Mouse (Mus musculus): ENCODE results near the gene Prpf31. TPM values are rescaled to one million over a fixed set of nuclear protein-coding genes. Genes with fewer than 3 reads are reported as not detected.

Prpf31 gene
- polyA plus RNA-seq, 1 experiment from 2014 or later: 54.8 TPM

DNA sequence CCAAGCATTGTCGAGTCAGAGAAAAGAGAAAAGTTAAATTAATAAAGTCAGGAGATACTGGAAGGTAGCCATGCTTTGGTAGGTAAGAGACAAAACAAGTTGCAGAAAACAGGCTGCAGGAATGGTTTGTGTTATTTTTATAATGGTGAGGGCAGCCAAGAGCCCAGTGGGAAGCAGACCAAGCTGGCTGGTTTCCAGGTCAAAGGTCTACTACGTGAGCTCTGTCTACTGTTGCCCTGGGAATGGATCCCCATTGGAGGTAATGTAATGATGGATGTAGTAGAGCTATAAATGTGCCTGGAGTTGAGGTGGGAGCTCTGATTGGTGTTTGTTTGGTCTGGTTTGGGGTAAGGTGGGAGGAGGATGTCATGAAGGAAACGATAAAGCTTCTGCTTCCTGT, 20.7 kb upstream of the Prpf31 start:
- Histone ChIP-seq H3K27ac (replicated peaks in 1 of 2; ENCODE audit: control insufficient read depth in 1 of 2, insufficient read depth in 1 of 2, low read depth in 2 of 2, low read length in 2 of 2) (no peak overlapping the region), H3K9ac (ENCODE audit: low read length) (no peak overlapping the region), H3K4me3 (ENCODE audit: control insufficient read depth in 1 of 2, insufficient read depth in 1 of 2, low read depth in 1 of 2, low read length in 2 of 2) (no peak overlapping the region), H3K4me1 (ENCODE audit: control insufficient read depth in 2 of 2, insufficient read depth in 2 of 2, low read length in 2 of 2) (peaks cover 0 to 4% of the 10 kb centered on the region in 2 experiments; a peak in 1 of 4 replicates), H3K36me3 (ENCODE audit: control insufficient read depth, insufficient read depth, low read length) (no peaks in the 10 kb centered on the region), H3K9me3 (ENCODE audit: control insufficient read depth, low read length) (no peaks in the 10 kb centered on the region), H3K4me2 (ENCODE audit: low read length) (no peak overlapping the region), H3K27me3 (ENCODE audit: control insufficient read depth, insufficient read depth, low read length) (no peaks in the 10 kb centered on the region)
- 41% methylated on average over 3 of the region's 3 CpGs for WGBS
- ATAC-seq (ENCODE audit: insufficient number of reproducible peaks, insufficient read depth, low FRiP score, low read depth): no peak

DNA sequence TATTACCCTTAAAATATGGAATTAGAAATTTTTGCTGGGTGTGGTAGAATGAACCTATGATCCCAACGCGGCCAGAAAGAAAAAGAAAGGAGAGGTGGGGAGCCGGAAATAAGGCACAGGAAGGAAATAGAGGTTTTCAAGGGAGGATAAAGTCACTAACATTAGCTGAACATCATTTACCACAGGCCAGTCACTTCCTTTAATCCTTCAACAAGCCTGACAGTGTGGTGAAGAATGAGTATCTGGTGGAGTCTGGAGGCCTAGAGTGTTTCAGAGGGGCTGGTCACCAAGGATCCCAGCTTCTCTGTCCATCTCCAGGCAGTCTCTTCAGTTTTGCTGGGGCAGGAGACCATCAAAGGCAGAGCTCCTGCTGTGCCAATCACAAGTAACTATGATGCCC, 19.3 kb upstream of the Prpf31 start:
- H3K4me3 ChIP-seq (ENCODE audit: control insufficient read depth in 1 of 2, insufficient read depth in 1 of 2, low read depth in 1 of 2, low read length in 2 of 2): no peak overlapping the region
- no peak overlapping the region for H3K27ac ChIP-seq (replicated peaks in 1 of 2; ENCODE audit: control insufficient read depth in 1 of 2, insufficient read depth in 1 of 2, low read depth in 2 of 2, low read length in 2 of 2)
- no peak for ATAC-seq (ENCODE audit: insufficient number of reproducible peaks, insufficient read depth, low FRiP score, low read depth)
- H3K4me1 ChIP-seq (ENCODE audit: control insufficient read depth in 2 of 2, insufficient read depth in 2 of 2, low read length in 2 of 2): peaks cover 0 to 4% of the 10 kb centered on the region in 2 experiments; a peak in 1 of 4 replicates
- H3K9me3 ChIP-seq (ENCODE audit: control insufficient read depth, low read length): no peaks in the 10 kb centered on the region
- H3K27me3 ChIP-seq (ENCODE audit: control insufficient read depth, insufficient read depth, low read length): no peaks in the 10 kb centered on the region
- WGBS: 86% methylated on average over 3 of the region's 3 CpGs
- no peaks in the 10 kb centered on the region for H3K36me3 ChIP-seq (ENCODE audit: control insufficient read depth, insufficient read depth, low read length)
- no peak overlapping the region for H3K4me2 ChIP-seq (ENCODE audit: low read length)
- no peak overlapping the region for H3K9ac ChIP-seq (ENCODE audit: low read length)

DNA sequence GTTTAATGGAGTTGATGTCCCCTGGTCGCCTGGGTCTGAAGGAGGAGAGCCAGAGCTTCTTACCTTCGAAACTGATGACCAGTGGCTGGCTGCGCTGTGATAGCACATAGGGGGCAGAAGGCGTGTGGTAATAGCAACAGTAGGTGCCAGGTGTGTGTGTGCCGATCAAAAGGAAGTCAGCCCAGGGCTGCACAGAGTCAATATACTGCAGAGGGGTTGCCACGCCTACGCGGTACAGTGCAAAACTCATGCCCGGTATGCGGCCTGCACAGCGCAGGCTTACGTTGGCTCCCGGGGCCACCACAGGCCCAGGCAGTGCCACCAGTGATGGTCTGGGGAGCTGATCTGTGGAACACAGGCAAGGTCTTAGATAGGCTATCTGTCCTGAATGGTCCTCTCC, 18.8 kb upstream of the Prpf31 start:
- Histone ChIP-seq H3K4me2 (ENCODE audit: low read length) (no peak overlapping the region), H3K36me3 (ENCODE audit: control insufficient read depth, insufficient read depth, low read length) (no peaks in the 10 kb centered on the region), H3K27ac (replicated peaks in 1 of 2; ENCODE audit: control insufficient read depth in 1 of 2, insufficient read depth in 1 of 2, low read depth in 2 of 2, low read length in 2 of 2) (no peak overlapping the region), H3K9ac (ENCODE audit: low read length) (no peak overlapping the region), H3K9me3 (ENCODE audit: control insufficient read depth, low read length) (no peaks in the 10 kb centered on the region), H3K4me3 (ENCODE audit: control insufficient read depth in 1 of 2, insufficient read depth in 1 of 2, low read depth in 1 of 2, low read length in 2 of 2) (no peak overlapping the region), H3K4me1 (ENCODE audit: control insufficient read depth in 2 of 2, insufficient read depth in 2 of 2, low read length in 2 of 2) (peaks cover 0 to 4% of the 10 kb centered on the region in 2 experiments; a peak in 1 of 4 replicates), H3K27me3 (ENCODE audit: control insufficient read depth, insufficient read depth, low read length) (no peaks in the 10 kb centered on the region)
- no peak for ATAC-seq (ENCODE audit: insufficient number of reproducible peaks, insufficient read depth, low FRiP score, low read depth)
- 86% methylated on average over 13 of the region's 13 CpGs for WGBS

DNA sequence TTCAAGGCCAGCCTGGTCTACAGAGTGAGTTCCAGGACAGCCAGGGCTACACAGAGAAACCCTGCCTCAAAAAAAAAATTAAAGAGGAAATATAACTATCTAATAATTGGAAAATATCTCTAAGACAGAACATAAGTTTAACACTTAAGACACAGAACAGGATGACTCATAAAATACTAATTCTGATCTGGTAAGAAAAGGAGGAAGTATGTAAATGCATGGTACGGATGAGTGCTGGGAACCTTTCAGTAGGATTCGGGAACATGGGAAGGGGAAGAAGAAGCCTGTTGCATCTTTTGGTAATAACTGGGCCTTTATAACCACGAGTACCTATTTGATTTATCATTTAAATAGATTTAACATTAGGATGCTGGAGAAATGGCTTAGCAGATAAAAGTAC, 15.8 kb upstream of the Prpf31 start:
- H3K9ac ChIP-seq (ENCODE audit: low read length): no peak overlapping the region
- H3K27me3 ChIP-seq (ENCODE audit: control insufficient read depth, insufficient read depth, low read length): no peaks in the 10 kb centered on the region
- no peak overlapping the region for H3K27ac ChIP-seq (replicated peaks in 1 of 2; ENCODE audit: control insufficient read depth in 1 of 2, insufficient read depth in 1 of 2, low read depth in 2 of 2, low read length in 2 of 2)
- no peak overlapping the region for H3K4me2 ChIP-seq (ENCODE audit: low read length)
- no peak overlapping the region for H3K4me3 ChIP-seq (ENCODE audit: control insufficient read depth in 1 of 2, insufficient read depth in 1 of 2, low read depth in 1 of 2, low read length in 2 of 2)
- peaks cover 0 to 7% of the 10 kb centered on the region in 2 experiments; a peak in 2 of 4 replicates for H3K4me1 ChIP-seq (ENCODE audit: control insufficient read depth in 2 of 2, insufficient read depth in 2 of 2, low read length in 2 of 2)
- peaks cover 5% of the 10 kb centered on the region for H3K36me3 ChIP-seq (ENCODE audit: control insufficient read depth, insufficient read depth, low read length)
- WGBS: 70% methylated on average over 3 of the region's 3 CpGs
- no peaks in the 10 kb centered on the region for H3K9me3 ChIP-seq (ENCODE audit: control insufficient read depth, low read length)
- ATAC-seq (ENCODE audit: insufficient number of reproducible peaks, insufficient read depth, low FRiP score, low read depth): no peak

DNA sequence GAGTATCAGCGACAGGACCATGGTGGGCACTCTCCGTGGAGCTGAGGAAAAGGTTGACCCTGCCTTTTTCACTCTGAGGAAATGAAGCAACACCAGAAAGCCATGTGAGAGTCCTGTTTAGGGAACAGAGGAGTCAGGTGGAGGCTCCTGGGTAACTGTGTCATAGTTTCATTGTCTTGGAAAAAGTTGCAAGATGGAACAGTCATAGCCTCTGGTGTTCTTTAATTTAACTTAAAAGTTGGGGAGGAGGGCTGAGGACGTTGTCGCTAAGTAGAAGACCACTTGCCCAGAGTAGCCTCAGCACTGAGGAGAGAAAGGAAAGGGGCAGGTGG, 13.8 kb upstream of the Prpf31 start, which contains the start of gene Oscar:
Gene Oscar, minus strand, starts transcription at position 101 of the 332 bp plus-strand sequence.
- Histone ChIP-seq H3K4me1 (ENCODE audit: control insufficient read depth in 2 of 2, insufficient read depth in 2 of 2, low read length in 2 of 2) (peaks cover 0 to 5% of the 10 kb centered on the region in 2 experiments; a peak in 1 of 4 replicates), H3K9me3 (ENCODE audit: control insufficient read depth, low read length) (no peaks in the 10 kb centered on the region), H3K4me2 (ENCODE audit: low read length) (peak within 1 kb of the TSS; percentile 77), H3K27me3 (ENCODE audit: control insufficient read depth, insufficient read depth, low read length) (no peaks in the 10 kb centered on the region), H3K36me3 (ENCODE audit: control insufficient read depth, insufficient read depth, low read length) (peaks cover 25% of the 10 kb centered on the region), H3K4me3 (ENCODE audit: control insufficient read depth in 1 of 2, insufficient read depth in 1 of 2, low read depth in 1 of 2, low read length in 2 of 2) (peak within 1 kb of the TSS in 1 of 2 experiments; percentile 76; a peak in 3 of 4 replicates), H3K27ac (replicated peaks in 1 of 2; ENCODE audit: control insufficient read depth in 1 of 2, insufficient read depth in 1 of 2, low read depth in 2 of 2, low read length in 2 of 2) (no peak within 1 kb of the TSS), H3K9ac (ENCODE audit: low read length) (no peak within 1 kb of the TSS)
- no peak for ATAC-seq (ENCODE audit: insufficient number of reproducible peaks, insufficient read depth, low FRiP score, low read depth)
- 75% methylated on average over 4 of the region's 4 CpGs for WGBS

DNA sequence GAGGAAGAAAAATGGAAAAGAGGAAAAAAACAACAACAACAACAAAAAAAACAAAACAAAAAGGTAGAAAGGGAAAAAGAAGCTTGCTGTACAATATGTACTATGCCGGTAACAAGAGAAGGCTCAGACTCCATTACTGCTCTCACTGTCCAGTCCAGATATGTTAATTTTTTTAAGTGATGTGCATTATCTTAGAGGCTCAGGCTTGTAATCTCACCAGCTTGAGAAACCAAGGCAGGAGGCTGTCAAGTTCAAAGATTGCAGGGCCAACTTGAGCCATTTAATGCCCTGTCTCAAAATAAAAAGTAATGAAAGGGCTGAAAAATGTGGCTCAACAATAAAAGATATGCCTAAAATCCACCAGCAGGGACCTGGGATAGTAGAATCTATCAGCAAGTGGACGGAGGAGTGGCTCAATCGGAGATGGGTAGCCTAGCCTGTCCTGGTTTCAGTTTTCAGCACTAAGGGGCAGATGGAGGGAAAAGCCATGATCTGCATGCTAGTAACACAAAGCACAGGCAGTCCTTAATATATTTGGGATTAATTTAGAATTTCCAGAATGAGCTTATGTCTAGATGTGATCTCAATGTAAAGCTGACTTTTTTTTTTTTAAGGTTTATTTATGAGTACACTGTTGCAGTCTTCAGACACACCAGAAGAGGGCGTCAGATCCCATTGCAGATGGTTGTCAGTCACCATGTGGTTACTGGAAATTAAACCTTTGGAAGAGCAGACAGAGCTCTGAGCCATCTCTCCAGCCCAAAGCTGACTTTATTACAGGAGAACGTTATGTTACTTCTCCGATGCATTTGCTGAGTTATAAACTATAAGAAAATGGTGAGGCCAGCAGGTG, 13.2 kb upstream of the Prpf31 start:
- Histone ChIP-seq H3K4me1 (ENCODE audit: control insufficient read depth in 2 of 2, insufficient read depth in 2 of 2, low read length in 2 of 2) (peaks cover 0 to 5% of the 10 kb centered on the region in 2 experiments; a peak in 1 of 4 replicates), H3K27me3 (ENCODE audit: control insufficient read depth, insufficient read depth, low read length) (no peaks in the 10 kb centered on the region), H3K4me3 (ENCODE audit: control insufficient read depth in 1 of 2, insufficient read depth in 1 of 2, low read depth in 1 of 2, low read length in 2 of 2) (peak overlapping the region in 1 of 2 experiments; percentile 76; a peak in 3 of 4 replicates), H3K4me2 (ENCODE audit: low read length) (peak overlapping the region; percentile 77), H3K36me3 (ENCODE audit: control insufficient read depth, insufficient read depth, low read length) (peaks cover 29% of the 10 kb centered on the region), H3K27ac (replicated peaks in 1 of 2; ENCODE audit: control insufficient read depth in 1 of 2, insufficient read depth in 1 of 2, low read depth in 2 of 2, low read length in 2 of 2) (no peak overlapping the region), H3K9me3 (ENCODE audit: control insufficient read depth, low read length) (no peaks in the 10 kb centered on the region), H3K9ac (ENCODE audit: low read length) (peak overlapping the region; percentile 90)
- 43% methylated on average over 6 of the region's 6 CpGs for WGBS
- no peak for ATAC-seq (ENCODE audit: insufficient number of reproducible peaks, insufficient read depth, low FRiP score, low read depth)

DNA sequence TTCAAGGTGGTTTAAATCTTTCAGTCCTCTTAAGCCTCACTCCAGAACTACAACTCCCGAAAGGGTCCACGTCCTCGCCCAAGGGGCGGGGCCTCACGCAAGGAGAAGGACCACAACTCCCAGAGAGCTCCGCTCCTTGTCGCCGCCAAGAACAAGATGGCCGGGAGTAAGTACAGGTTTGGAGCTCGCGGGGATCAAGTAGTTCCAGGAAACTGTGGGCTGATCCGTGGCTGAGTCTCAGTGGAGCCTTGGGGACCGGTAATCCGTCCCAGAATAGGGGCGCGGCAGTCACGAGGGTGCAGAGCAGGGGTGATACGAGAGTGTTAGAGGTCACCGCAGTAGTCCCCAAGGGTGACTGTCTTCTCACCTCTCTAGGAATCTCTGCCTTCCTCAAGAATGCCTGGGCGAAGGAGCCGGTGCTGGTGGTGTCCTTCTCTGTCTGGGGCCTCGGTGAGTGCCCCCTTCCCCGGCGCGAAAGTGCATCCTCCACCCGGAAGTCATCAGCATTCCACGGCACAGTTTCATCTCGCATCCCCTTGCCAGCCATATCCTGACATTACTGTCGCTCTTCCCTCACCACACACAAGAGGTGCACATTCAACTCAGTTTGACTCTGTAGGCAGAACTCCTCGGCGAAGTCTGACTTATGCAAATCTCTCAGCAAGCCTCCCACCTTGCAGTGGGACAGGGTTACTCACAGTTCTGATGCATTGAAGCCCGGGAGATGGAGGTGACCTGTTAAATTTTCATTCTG, 12.4 kb upstream of the Prpf31 start, which contains the start of gene Ndufa3:
Gene Ndufa3, plus strand, starts transcription at position 132 of the 754 bp plus-strand sequence.
- under 1% methylated on average over 32 of the region's 32 CpGs for WGBS
- peaks cover 0 to 5% of the 10 kb centered on the region in 2 experiments; a peak in 1 of 4 replicates for H3K4me1 ChIP-seq (ENCODE audit: control insufficient read depth in 2 of 2, insufficient read depth in 2 of 2, low read length in 2 of 2)
- peak within 1 kb of the TSS; percentile 72 to 75 for H3K27ac ChIP-seq (replicated peaks in 1 of 2; ENCODE audit: control insufficient read depth in 1 of 2, insufficient read depth in 1 of 2, low read depth in 2 of 2, low read length in 2 of 2)
- H3K4me3 ChIP-seq (ENCODE audit: control insufficient read depth in 1 of 2, insufficient read depth in 1 of 2, low read depth in 1 of 2, low read length in 2 of 2): peak within 1 kb of the TSS; percentile 76 to 96
- H3K9me3 ChIP-seq (ENCODE audit: control insufficient read depth, low read length): no peaks in the 10 kb centered on the region
- H3K27me3 ChIP-seq (ENCODE audit: control insufficient read depth, insufficient read depth, low read length): no peaks in the 10 kb centered on the region
- peak within 1 kb of the TSS; percentile 77 for H3K4me2 ChIP-seq (ENCODE audit: low read length)
- peak within 1 kb of the TSS; percentile 90 for H3K9ac ChIP-seq (ENCODE audit: low read length)
- ATAC-seq (ENCODE audit: insufficient number of reproducible peaks, insufficient read depth, low FRiP score, low read depth): peak; percentile 91
- H3K36me3 ChIP-seq (ENCODE audit: control insufficient read depth, insufficient read depth, low read length): peaks cover 33% of the 10 kb centered on the region
